Mouse (Mus musculus): ENCODE measurements at regions not wholly inside any gene's neighbourhood (a gene's known extent, or its start where the extent isn't known, plus 50 kb on each side); places are given as distances from the start of the nearest gene placed in this dataset.

- Histone ChIP-seq H3K4me1 (no peaks in the 10 kb centered on the region), H3K4me2 (replicated peaks) (no peak overlapping the region), H3K4me3 (no peak overlapping the region), H3K36me3 (no peaks in the 10 kb centered on the region), H3K9ac (replicated peaks) (no peak overlapping the region), H3K9me3 (no peaks in the 10 kb centered on the region), H3K27ac (replicated peaks) (no peak overlapping the region), H3K27me3 (no peaks in the 10 kb centered on the region)
- ATAC-seq (replicated peaks) = 0 out of 2 replicates have a peak, but pooled peaks have one; percentile 26
- 37% methylated on average over 6 of the region's 6 CpGs for WGBS
These were observed 156.7 kb upstream of the Dppa4 start for GRCm38 (mm10) chr16:48126797-48127196.

- H3K9me3 ChIP-seq = no peaks in the 10 kb centered on the region
- no peaks in the 10 kb centered on the region for H3K4me1 ChIP-seq
- H3K4me2 ChIP-seq (replicated peaks) = no peak overlapping the region
- no peaks in the 10 kb centered on the region for H3K36me3 ChIP-seq
- no peak overlapping the region for H3K9ac ChIP-seq (replicated peaks)
- H3K4me3 ChIP-seq = no peak overlapping the region
- no peak overlapping the region for H3K27ac ChIP-seq (replicated peaks)
- no peaks in the 10 kb centered on the region for H3K27me3 ChIP-seq
- no peak for ATAC-seq (replicated peaks)
These were observed 156.2 kb upstream of the Dppa4 start for GRCm38 (mm10) chr16:48127338-48127737.

GRCm38 (mm10) chr16:48155355-48155754 is 128.2 kb upstream of the Dppa4 start:
- 54% methylated on average over 8 of the region's 8 CpGs for WGBS
- H3K27ac ChIP-seq (replicated peaks) = no peak overlapping the region
- no peak overlapping the region for H3K4me3 ChIP-seq

GRCm38 (mm10) chr16:48190399-48190798 is 93.1 kb upstream of the Dppa4 start:
- H3K36me3 ChIP-seq = no peaks in the 10 kb centered on the region
- no peak overlapping the region for H3K27ac ChIP-seq (replicated peaks)
- 85% methylated on average over 12 of the region's 12 CpGs for WGBS
- no peaks in the 10 kb centered on the region for H3K9me3 ChIP-seq
- ATAC-seq (replicated peaks) = no peak
- H3K27me3 ChIP-seq = no peaks in the 10 kb centered on the region
- H3K9ac ChIP-seq (replicated peaks) = no peak overlapping the region
- no peaks in the 10 kb centered on the region for H3K4me1 ChIP-seq
- no peak overlapping the region for H3K4me2 ChIP-seq (replicated peaks)
- H3K4me3 ChIP-seq = no peak overlapping the region

More at GRCm38 (mm10) chr16:48155355-48155754, 128.2 kb upstream of the Dppa4 start:
- Histone ChIP-seq H3K4me1 (no peaks in the 10 kb centered on the region), H3K9ac (replicated peaks) (no peak overlapping the region), H3K36me3 (no peaks in the 10 kb centered on the region), H3K9me3 (no peaks in the 10 kb centered on the region), H3K27me3 (no peaks in the 10 kb centered on the region), H3K4me2 (replicated peaks) (no peak overlapping the region)
- no peak for ATAC-seq (replicated peaks)

- no peak overlapping the region for H3K4me2 ChIP-seq (replicated peaks)
- no peaks in the 10 kb centered on the region for H3K36me3 ChIP-seq
- no peaks in the 10 kb centered on the region for H3K27me3 ChIP-seq
- H3K4me1 ChIP-seq = no peaks in the 10 kb centered on the region
- ATAC-seq (replicated peaks) = no peak
- H3K9ac ChIP-seq (replicated peaks) = no peak overlapping the region
- H3K9me3 ChIP-seq = no peaks in the 10 kb centered on the region
- H3K4me3 ChIP-seq = no peak overlapping the region
- no peak overlapping the region for H3K27ac ChIP-seq (replicated peaks)
- WGBS = 85% methylated on average over 3 of the region's 3 CpGs
These were observed 91.3 kb upstream of the Dppa4 start for GRCm38 (mm10) chr16:48192197-48192596.

GRCm38 (mm10) chr16:48214976-48215375 is 68.6 kb upstream of the Dppa4 start:
- no peak overlapping the region for H3K27ac ChIP-seq (replicated peaks)

More at GRCm38 (mm10) chr16:48214976-48215375, 68.6 kb upstream of the Dppa4 start:
- Histone ChIP-seq H3K4me1 (no peaks in the 10 kb centered on the region), H3K4me3 (no peak overlapping the region), H3K27me3 (no peaks in the 10 kb centered on the region), H3K4me2 (replicated peaks) (no peak overlapping the region), H3K9me3 (no peaks in the 10 kb centered on the region), H3K36me3 (no peaks in the 10 kb centered on the region), H3K9ac (replicated peaks) (no peak overlapping the region)
- ATAC-seq (replicated peaks) = no peak

Measured in forebrain, embryonic 15.5 days (tissue).